Mouse (Mus musculus) Patski (cell line): ENCODE data around the gene Dlst. TPM values are rescaled to one million over a fixed set of nuclear protein-coding genes. Genes with fewer than 3 reads are reported as not detected.

ENCODE experiments used
- ATAC-seq: fragments of 100-300 bp; one replicate; pipeline ENCODE4 v1.8.0; 2021
- CTCF ChIA-PET: fragments of 350-600 bp; sonication (Branson Sonifier 250); formaldehyde crosslinking; loops from one replicate; lab custom pipeline; 2022; ENCODE audit warnings: inconsistent platforms; lab: Charles Lee
- POLR2A ChIA-PET: fragments of 350-600 bp; sonication (Branson Sonifier 250); formaldehyde crosslinking; loops from one replicate; lab custom pipeline; 2022; ENCODE audit warnings: antibody characterized with exemption, inconsistent platforms; lab: Charles Lee
- DNase-seq: peaks from one replicate; pipeline ENCODE4 v3.0.0-alpha.2; 2011; ENCODE audit warnings: low read depth, low spot score
- H3K27me3 ChIP-seq: fragments of 371-371 bp; one replicate; pipeline ENCODE4 v1.5.1; 2021
- CTCF ChIP-seq: fragments of 100-300 bp; IDR thresholded peaks from one replicate; pipeline ENCODE4 v1.5.1; 2021
- in situ Hi-C: fragments of 300-500 bp; cut with MboI; formaldehyde crosslinking; loops from 3 replicates; pipeline ENCODE4 v1.11.1; 2018; ENCODE audit warnings: low pct_unique_long_range_greater_than_20kb, mixed read lengths
- polyA plus RNA-seq: library from polyadenylated mRNA; unstranded; gene quantifications from one replicate; pipeline ENCODE4 v1.2.3, GENCODE M21; 2021

Dlst gene
- polyA plus RNA-seq, 1 experiment from 2014 or later, result 194 TPM

DNA sequence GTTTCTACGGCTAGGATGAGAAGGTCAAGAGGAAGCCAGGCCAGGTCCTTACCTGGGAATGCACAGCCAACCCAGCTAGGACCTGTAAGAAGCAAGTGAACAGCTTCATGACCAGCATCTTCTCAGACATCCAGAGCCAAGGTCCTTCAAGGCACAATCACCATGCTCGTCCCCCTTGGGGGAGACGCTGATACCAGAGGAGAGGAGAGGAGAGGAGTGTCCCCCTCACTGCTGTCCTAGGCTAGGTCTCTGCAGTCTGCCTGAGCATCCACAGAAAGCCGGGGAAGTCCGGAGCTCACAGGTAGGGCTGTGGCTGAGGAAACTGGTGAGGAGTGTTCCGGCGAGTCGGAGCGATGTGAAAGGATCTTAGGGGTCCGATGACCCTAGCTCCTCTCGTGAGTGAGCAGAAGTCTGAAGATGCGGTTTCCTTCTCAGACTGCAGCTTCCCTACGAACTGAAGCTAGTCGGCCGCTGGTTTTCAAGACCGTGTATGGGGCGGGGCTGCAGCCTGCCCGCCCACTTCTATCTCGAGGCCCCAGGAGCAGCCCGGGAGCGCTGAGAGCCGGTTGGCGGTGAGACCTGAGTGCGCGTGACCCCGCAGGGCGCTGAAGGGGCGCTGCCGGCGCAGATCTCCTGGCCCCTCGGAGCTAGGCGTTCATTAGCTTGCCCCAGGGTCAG is 66.4 kb downstream of the Dlst start:
- POLR2A ChIA-PET, result no interaction called here
- H3K27me3 ChIP-seq, result no peaks in the 10 kb centered on the region
- in situ Hi-C loops, result loop anchor here (5.0 to 25.0 kb wide), 2 partner anchors 50 to 310 kb away; no protein-coding TSS in a partner anchor

DNA sequence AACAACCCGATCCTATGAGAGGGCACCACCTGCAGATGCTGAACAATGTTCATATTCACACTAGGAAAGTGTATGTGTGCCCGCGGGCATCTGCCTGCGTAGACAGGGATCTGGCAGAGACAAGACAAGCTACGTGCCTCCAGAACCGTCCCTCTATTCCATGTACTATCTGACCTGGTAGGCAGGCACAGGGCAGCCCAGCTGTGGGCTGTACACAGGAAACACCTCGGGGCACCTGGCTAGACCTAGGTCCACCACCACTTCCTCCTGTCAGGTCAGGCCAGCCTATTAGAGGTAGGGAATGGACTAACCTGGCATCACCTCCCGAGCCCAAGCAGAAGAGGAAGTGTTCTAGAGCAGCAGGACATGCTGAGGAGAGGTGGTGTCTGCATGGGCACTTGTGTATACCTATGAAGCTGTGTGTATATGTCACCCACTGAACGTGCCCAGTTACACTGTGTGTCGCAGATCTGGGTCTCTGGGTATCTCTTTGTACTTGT is 67.2 kb downstream of the Dlst start, which contains the start of gene Pgf:
Gene Pgf (minus strand): TSS at position 51 of the 500 bp plus-strand sequence.
- TF ChIP-seq CTCF, result no peak
- ChIA-PET CTCF (interaction anchor here (1.1 kb wide), 1 partner anchor 127 kb away, joined by 3 read pairs; no protein-coding TSS in a partner anchor), POLR2A (no interaction called here)
- in situ Hi-C loops, result loop anchor here (5.0 to 25.0 kb wide), 2 partner anchors 50 to 310 kb away; no protein-coding TSS in a partner anchor
- DNase-seq (no peak), ATAC-seq (no peak)
- no peaks in the 10 kb centered on the region for H3K27me3 ChIP-seq

More for the DNA sequence above, 66.4 kb downstream of the Dlst start:
- CTCF ChIA-PET, result interaction anchor here (1.2 kb wide), 1 partner anchor 9 kb away, joined by 3 read pairs; no protein-coding TSS in a partner anchor
- ATAC-seq, result no peak
- DNase-seq, result no peak
- no peak for TF ChIP-seq CTCF

DNA sequence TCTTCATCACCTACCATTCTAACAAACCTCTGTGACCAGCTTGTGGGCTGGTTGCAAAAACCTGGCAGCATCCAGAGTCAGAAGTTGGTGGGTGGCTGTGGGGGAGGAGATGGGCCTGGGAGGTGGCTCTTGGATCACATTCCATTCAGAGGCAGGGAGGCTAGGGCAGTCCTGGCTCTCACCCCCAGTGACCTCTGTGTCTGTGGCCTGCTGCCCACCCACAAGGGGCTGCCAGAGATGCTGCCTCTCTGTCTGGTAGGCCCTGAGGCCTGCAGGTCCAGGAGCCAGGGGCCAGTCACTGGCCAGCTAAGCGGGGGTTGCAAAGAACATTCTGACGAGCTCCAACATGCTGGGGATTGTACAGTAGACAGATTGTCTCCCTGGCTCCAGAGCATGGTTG is 67.7 kb downstream of the Dlst start:
- TF ChIP-seq CTCF, result no peak
- DNase-seq (no peak), ATAC-seq (no peak)
- H3K27me3 ChIP-seq, result no peaks in the 10 kb centered on the region
- in situ Hi-C loops, result loop anchor here (5.0 to 25.0 kb wide), 2 partner anchors 49 to 309 kb away; no protein-coding TSS in a partner anchor
- ChIA-PET POLR2A (no interaction called here), CTCF (interaction anchor here (1.1 kb wide), 1 partner anchor 127 kb away, joined by 3 read pairs; no protein-coding TSS in a partner anchor)

DNA sequence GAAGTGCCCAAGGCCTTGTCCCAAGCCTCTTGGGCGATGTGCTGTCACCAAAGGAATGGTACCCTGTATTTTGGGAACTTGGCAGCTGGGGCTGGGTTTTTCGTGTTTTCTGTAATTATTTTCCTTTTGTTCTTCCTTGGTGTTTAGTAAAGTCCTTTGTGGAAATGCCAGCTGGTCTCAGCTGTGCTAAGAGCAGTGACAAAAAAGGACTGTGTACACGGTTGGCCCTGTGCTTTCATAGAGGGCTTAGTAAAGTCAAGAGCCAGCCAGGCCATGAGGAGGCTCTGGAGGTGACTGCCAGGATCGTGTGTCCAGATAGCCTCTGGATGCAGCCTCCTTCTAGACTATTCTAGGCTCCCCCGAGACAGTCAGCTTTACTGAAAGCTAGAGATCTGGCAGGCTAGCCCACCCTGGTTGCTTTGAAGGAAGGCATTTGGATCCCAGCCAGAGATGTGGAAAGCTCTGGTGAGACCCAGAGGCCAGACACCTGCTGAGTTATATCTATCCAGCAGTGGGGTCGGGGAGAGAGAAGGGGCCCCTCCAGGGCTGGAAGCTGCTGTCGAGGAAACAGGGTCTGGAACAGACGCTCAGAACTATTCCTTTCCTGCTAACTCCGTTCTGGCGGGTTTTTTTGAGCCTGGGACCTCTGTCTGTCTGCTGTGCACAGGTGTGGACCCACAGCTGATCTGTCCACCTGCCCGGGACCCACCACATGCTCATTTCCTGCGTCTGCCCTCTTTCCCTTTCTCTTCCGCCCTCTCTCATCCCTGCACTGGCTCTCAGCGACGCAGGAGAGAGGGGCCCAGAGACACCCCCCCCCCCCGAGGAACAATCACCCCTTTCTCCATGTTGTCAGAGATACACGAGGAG is 71.1 kb downstream of the Dlst start:
- in situ Hi-C loops, result loop anchor here (25.0 kb wide), 1 partner anchor 306 kb away; no protein-coding TSS in a partner anchor
- no peak for TF ChIP-seq CTCF
- no peak for ATAC-seq
- ChIA-PET POLR2A (interaction anchor here (0.6 kb wide), 1 partner anchor 44 kb away, joined by 3 read pairs; no protein-coding TSS in a partner anchor), CTCF (interaction anchor here (0.9 kb wide), 1 partner anchor 98 kb away, joined by 3 read pairs; no protein-coding TSS in a partner anchor)
- no peak for DNase-seq
- H3K27me3 ChIP-seq, result no peaks in the 10 kb centered on the region

DNA sequence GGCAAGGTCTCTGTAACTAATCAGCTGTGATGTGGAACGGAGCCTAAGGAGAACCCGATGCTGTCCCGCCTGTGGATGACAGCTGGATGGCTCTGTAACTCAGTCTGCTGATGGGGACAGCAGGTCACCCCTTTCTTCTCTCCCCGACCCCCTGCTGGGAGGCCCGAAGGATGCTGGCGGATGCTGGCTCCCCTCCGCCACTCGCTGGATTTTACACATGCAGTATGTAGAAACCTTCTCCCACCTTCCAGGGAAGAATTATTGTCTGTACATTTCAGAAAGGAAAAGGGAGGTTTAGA is 71.7 kb downstream of the Dlst start:
- CTCF ChIA-PET, result no interaction called here
- H3K27me3 ChIP-seq, result no peaks in the 10 kb centered on the region
- in situ Hi-C loops, result loop anchor here (25.0 kb wide), 1 partner anchor 305 kb away; no protein-coding TSS in a partner anchor
- ATAC-seq (no peak), DNase-seq (no peak)
- POLR2A ChIA-PET, result no interaction called here
- TF ChIP-seq CTCF, result no peak

DNA sequence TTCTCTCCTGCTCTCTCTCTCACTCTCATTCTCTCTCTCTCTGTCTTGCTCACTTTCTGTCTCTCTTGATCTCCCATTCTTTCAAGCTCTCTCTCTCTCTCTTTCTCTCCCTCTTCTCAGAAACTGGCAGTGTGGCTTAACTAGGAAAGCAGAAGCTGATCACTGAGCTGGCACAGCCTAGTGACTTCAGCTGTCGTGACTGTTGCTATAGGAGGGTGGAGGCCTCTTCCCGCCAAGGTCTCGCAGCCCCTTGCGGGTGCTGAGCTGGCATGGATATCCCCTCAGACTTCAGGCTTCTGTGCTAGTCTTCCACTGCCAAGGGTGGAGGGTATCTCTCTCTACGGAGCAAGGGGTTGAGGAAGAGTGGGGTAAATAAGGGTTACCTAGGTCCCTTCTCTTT is 72.3 kb downstream of the Dlst start:
- in situ Hi-C loops, result loop anchor here (25.0 kb wide), 1 partner anchor 304 kb away; no protein-coding TSS in a partner anchor
- ChIA-PET POLR2A (no interaction called here), CTCF (no interaction called here)
- TF ChIP-seq CTCF, result no peak
- DNase-seq (no peak), ATAC-seq (no peak)
- no peaks in the 10 kb centered on the region for H3K27me3 ChIP-seq

DNA sequence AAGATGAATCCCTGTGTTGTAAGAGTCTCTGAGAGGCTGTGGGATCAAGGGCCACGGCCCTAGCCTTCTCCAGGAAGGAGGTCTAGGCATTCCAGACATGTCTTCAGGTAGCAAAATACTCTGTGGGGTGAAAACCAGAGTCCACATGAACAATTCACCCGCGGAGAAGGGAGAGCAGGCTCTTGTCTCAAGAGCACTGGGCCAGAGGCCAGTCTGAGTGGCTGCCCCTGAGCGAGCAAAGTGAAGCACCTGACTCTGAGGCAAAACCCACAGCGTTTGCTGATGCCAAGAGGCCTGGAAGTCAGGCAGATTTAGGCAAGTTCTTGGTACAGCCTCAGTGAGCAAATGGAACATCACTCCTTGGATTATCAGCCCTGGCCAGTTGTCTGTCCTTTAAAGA is 73.5 kb downstream of the Dlst start:
- ChIA-PET CTCF (no interaction called here), POLR2A (no interaction called here)
- in situ Hi-C loops, result loop anchor here (25.0 kb wide), 1 partner anchor 303 kb away; no protein-coding TSS in a partner anchor
- ATAC-seq, result no peak
- H3K27me3 ChIP-seq, result no peaks in the 10 kb centered on the region
- no peak for TF ChIP-seq CTCF
- DNase-seq, result no peak

Other genes starting within 250 kb of the Dlst start
- gene Ltbp2, start 234.3 kb upstream of the Dlst start, polyA plus RNA-seq, result 19.0 TPM
- gene Fcf1, start 139.9 kb upstream of the Dlst start, polyA plus RNA-seq, result 82.0 TPM
- 27.6 TPM for gene Arel1, start 139.9 kb upstream of the Dlst start, polyA plus RNA-seq
- 41.0 TPM for gene Ylpm1, start 114.5 kb upstream of the Dlst start, polyA plus RNA-seq
- 2.7 TPM for gene Prox2, start 74 bp upstream of the Dlst start, polyA plus RNA-seq
- gene Rps6kl1, start 40.4 kb downstream of the Dlst start, polyA plus RNA-seq, result 0.60 TPM
- gene Pgf, start 67.0 kb downstream of the Dlst start, polyA plus RNA-seq, result 0.41 TPM
- gene Eif2b2, start 108.6 kb downstream of the Dlst start, polyA plus RNA-seq, result 68.8 TPM
- gene Mlh3, start 159.8 kb downstream of the Dlst start, polyA plus RNA-seq, result 9.3 TPM
- 19.9 TPM for gene Acyp1, start 177.6 kb downstream of the Dlst start, polyA plus RNA-seq
- gene Zc2hc1c, start 177.8 kb downstream of the Dlst start, polyA plus RNA-seq, result 3.9 TPM
- 82.4 TPM for gene Nek9, start 228.5 kb downstream of the Dlst start, polyA plus RNA-seq